Mouse (Mus musculus) E14TG2a.4 (cell line): ENCODE measurements around the gene Ddah2.

Experiments
- CTCF ChIP-seq: conservative IDR thresholded peaks from 2 replicates; pipeline ENCODE4 v1.5.1; 2014; ENCODE audit warnings: low read length
- NANOG ChIP-seq: IDR thresholded peaks from 2 replicates; pipeline ENCODE4 v1.6.1; 2014; ENCODE audit warnings: borderline replicate concordance, low read length, mixed read lengths
- POU5F1 ChIP-seq: IDR thresholded peaks from 2 replicates; pipeline ENCODE4 v1.6.1; 2014; ENCODE audit warnings: low read length, borderline replicate concordance

GRCm38 (mm10) chr17:35016376-35016775, 42.5 kb upstream of the Ddah2 start, which contains the start of gene Vwa7:
- TF ChIP-seq CTCF, result no peak
- no peak for TF ChIP-seq NANOG
- TF ChIP-seq POU5F1, result no peak
